Mouse (Mus musculus): ENCODE data around the gene Gm13871. TPM values are rescaled to one million over a fixed set of nuclear protein-coding genes. Genes with fewer than 3 reads are reported as not detected.

The Gm13871 gene
- polyA plus RNA-seq (2017; shearing (Covaris generic)) = not detected

DNA sequence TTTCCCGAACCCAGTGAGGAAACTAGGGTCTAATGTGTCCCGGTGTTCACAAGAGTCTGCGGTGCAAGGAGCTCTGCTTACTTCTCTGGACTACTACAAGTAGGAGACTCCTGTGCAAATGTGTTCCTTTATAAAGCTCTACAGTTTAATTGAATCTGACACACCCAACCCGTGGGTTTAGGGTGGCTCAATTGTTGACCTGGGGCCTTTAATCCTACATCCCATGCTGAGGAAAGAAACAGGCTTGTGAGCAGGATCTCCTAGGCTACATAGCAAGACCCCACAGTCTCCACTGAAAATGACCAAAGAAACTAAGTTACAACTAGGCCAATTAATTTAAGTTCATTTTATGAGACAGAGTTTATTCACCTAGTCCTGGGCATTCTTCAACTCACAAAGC is at the start of gene Gm13871:
Gene Gm13871, minus strand, starts transcription at position 101 of the 400 bp plus-strand sequence.

DNA sequence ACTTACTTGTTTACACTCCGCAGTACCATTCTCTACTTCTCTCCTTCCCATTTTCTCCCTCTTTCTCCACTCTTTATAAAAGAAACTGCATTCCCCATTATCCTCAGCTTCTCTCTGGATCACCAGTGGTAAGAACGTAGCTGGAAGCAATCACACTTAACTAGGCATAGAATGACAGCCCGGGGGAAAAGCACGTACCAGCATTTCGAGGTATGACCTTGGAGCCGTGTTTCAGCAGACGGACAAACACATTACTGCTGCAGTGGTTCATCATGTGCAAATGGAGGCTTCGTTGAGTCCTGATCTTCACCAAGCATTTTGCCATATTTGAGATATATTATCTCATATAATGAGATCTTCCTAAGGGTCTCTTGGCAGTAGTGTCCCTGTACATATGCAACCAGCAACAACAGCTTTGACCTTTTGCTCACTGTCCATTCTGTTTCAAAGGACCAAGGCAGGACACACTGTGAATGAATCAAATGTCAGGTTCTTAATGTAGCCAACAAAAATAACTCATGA is 44.7 kb upstream of the Gm13871 start, which contains the start of gene 2310002L09Rik:
Gene 2310002L09Rik, minus strand, starts transcription at position 472 of the 522 bp plus-strand sequence.

DNA sequence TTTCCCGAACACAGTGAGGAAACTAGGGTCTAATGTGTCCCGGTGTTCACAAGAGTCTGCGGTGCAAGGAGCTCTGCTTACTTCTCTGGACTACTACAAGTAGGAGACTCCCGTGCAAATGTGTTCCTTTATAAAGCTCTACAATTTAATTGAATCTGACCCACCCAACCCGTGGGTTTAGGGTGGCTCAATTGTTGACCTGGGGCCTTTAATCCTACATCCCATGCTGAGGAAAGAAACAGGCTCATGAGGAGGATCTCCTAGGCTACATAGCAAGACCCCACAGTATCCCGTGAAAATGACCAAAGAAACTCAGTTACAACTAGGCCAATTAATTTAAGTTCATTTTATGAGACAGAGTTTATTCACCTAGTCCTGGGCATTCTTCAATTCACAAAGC is 14.9 kb upstream of the Gm13871 start, which contains the start of gene Gm11756:
Gene Gm11756, minus strand, starts transcription at position 101 of the 400 bp plus-strand sequence.

DNA sequence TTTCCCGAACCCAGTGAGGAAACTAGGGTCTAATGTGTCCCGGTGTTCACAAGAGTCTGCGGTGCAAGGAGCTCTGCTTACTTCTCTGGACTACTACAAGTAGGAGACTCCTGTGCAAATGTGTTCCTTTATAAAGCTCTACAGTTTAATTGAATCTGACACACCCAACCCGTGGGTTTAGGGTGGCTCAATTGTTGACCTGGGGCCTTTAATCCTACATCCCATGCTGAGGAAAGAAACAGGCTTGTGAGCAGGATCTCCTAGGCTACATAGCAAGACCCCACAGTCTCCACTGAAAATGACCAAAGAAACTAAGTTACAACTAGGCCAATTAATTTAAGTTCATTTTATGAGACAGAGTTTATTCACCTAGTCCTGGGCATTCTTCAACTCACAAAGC is 14.7 kb downstream of the Gm13871 start, which contains the start of gene Gm11757:
Gene Gm11757, minus strand, starts transcription at position 101 of the 400 bp plus-strand sequence.

DNA sequence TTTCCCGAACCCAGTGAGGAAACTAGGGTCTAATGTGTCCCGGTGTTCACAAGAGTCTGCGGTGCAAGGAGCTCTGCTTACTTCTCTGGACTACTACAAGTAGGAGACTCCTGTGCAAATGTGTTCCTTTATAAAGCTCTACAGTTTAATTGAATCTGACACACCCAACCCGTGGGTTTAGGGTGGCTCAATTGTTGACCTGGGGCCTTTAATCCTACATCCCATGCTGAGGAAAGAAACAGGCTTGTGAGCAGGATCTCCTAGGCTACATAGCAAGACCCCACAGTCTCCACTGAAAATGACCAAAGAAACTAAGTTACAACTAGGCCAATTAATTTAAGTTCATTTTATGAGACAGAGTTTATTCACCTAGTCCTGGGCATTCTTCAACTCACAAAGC is 29.6 kb downstream of the Gm13871 start, which contains the start of gene Gm11758:
Gene Gm11758, minus strand, starts transcription at position 101 of the 400 bp plus-strand sequence.

Other genes with a start within 250 kb of the Gm13871 start
- gene Gm11239, start 237.6 kb downstream of the Gm13871 start, polyA plus RNA-seq (2017; shearing (Covaris generic)) = not detected
- not detected for gene Gm428, start 222.4 kb downstream of the Gm13871 start, polyA plus RNA-seq (2017; shearing (Covaris generic))
- gene Rasef, start 115.0 kb downstream of the Gm13871 start, polyA plus RNA-seq (2017; shearing (Covaris generic)) = under 1 TPM; 0.20 to 0.74 TPM
- not detected for gene Gm11758, start 29.7 kb downstream of the Gm13871 start, polyA plus RNA-seq (2017; shearing (Covaris generic))
- gene Gm11757, start 14.8 kb downstream of the Gm13871 start, polyA plus RNA-seq (2017; shearing (Covaris generic)) = not detected
- gene Gm11756, start 14.8 kb upstream of the Gm13871 start, polyA plus RNA-seq (2017; shearing (Covaris generic)) = not detected
- gene 2310002L09Rik, start 44.9 kb upstream of the Gm13871 start, polyA plus RNA-seq (2017; shearing (Covaris generic)) = not detected
- gene Frmd3, start 107.5 kb upstream of the Gm13871 start, polyA plus RNA-seq (2017; shearing (Covaris generic)) = under 1 TPM in 1 of 2 experiments, not detected in 1; 0.12 TPM

Data from inflammation-experienced regulatory T-cells (primary cell).